Mouse (Mus musculus) ES-Bruce4 (cell line): Measurements from ENCODE around the gene Nrip3. TPM values are rescaled to one million over a fixed set of nuclear protein-coding genes. Genes with fewer than 3 reads are reported as not detected.

Source experiments
- H3K27ac ChIP-seq: 2 replicates; pipeline ENCODE4 v1.5.1; 2012; ENCODE audit warnings: low read length, inconsistent platforms; ENCODE audit not compliant: insufficient read depth
- H3K27me3 ChIP-seq: 2 replicates; pipeline ENCODE4 v1.6.1; 2012; ENCODE audit warnings: mild to moderate bottlenecking, low read length, inconsistent platforms; ENCODE audit not compliant: control insufficient read depth, poor library complexity, insufficient read depth, severe bottlenecking
- H3K36me3 ChIP-seq: 2 replicates; pipeline ENCODE4 v1.6.1; 2012; ENCODE audit warnings: inconsistent platforms, mild to moderate bottlenecking, low read length, moderate library complexity; ENCODE audit not compliant: control insufficient read depth, poor library complexity, insufficient read depth, severe bottlenecking
- H3K4me1 ChIP-seq: one replicate; pipeline ENCODE4 v1.8.1; 2011; ENCODE audit warnings: low read length; ENCODE audit not compliant: control insufficient read depth, insufficient read depth
- H3K4me3 ChIP-seq: 2 replicates; pipeline ENCODE4 v1.5.1; 2011; ENCODE audit warnings: low read depth, mild to moderate bottlenecking, low read length
- H3K9ac ChIP-seq: 2 replicates; pipeline ENCODE4 v1.6.1; 2012; ENCODE audit warnings: low read depth, mild to moderate bottlenecking, inconsistent platforms; ENCODE audit not compliant: poor library complexity, severe bottlenecking
- H3K9me3 ChIP-seq: replicated peaks from 2 replicates; pipeline ENCODE4 v1.6.1; 2012; ENCODE audit warnings: mild to moderate bottlenecking, low read length, inconsistent platforms; ENCODE audit not compliant: control insufficient read depth, poor library complexity, insufficient read depth, severe bottlenecking
- CTCF ChIP-seq: IDR thresholded peaks from one replicate; pipeline ENCODE4 v1.8.1; 2011; ENCODE audit warnings: low read depth, low read length
- EP300 ChIP-seq: IDR thresholded peaks from 2 replicates; pipeline ENCODE4 v1.6.1; 2011; ENCODE audit warnings: low read depth, low read length; ENCODE audit not compliant: insufficient read depth
- POLR2A ChIP-seq: IDR thresholded peaks from one replicate; pipeline ENCODE4 v1.8.1; 2011; ENCODE audit warnings: low read length; ENCODE audit not compliant: insufficient read depth
- polyA plus RNA-seq: library from polyadenylated mRNA; stranded (reverse); fragments of >200 nt; gene quantifications from 2 replicates; pipeline ENCODE4 v1.2.4, GENCODE M21; 2011; ENCODE audit warnings: low read depth; ENCODE audit not compliant: missing spikeins, insufficient read depth, insufficient read length

Nrip3 gene
- 0.85 and 1.6 TPM in 2 replicates for polyA plus RNA-seq

- Histone ChIP-seq H3K9ac (0 out of 2 replicates have a peak within 1 kb of the TSS, but pooled peaks have one; percentile 16), H3K4me1 (no peaks in the 10 kb centered on the region), H3K4me3 (peak within 1 kb of the TSS; percentile 56), H3K27me3 (peaks cover 5% of the 10 kb centered on the region), H3K36me3 (no peaks in the 10 kb centered on the region), H3K9me3 (no peaks in the 10 kb centered on the region), H3K27ac (no peak within 1 kb of the TSS)
- TF ChIP-seq EP300 = no peak
- no peak for TF ChIP-seq POLR2A
- TF ChIP-seq CTCF = no peak
Measured at GRCm38 (mm10) chr7:109781470-109782203, at the start of gene Nrip3. Gene Nrip3, minus strand, starts transcription at chr7:109782025.

- Histone ChIP-seq H3K36me3 (no peaks in the 10 kb centered on the region), H3K27ac (no peak overlapping the region), H3K27me3 (no peaks in the 10 kb centered on the region), H3K9me3 (no peaks in the 10 kb centered on the region), H3K9ac (no peak overlapping the region), H3K4me1 (no peaks in the 10 kb centered on the region), H3K4me3 (no peak overlapping the region)
- TF ChIP-seq EP300 (no peak), POLR2A (no peak), CTCF (no peak)
Measured at GRCm38 (mm10) chr7:109831376-109831775, 49.6 kb upstream of the Nrip3 start.

GRCm38 (mm10) chr7:109826911-109827310, 45.1 kb upstream of the Nrip3 start:
- TF ChIP-seq POLR2A = no peak
- TF ChIP-seq CTCF = no peak
- TF ChIP-seq EP300 = no peak
- Histone ChIP-seq H3K36me3 (no peaks in the 10 kb centered on the region), H3K27ac (no peak overlapping the region), H3K27me3 (no peaks in the 10 kb centered on the region), H3K4me3 (no peak overlapping the region), H3K9me3 (no peaks in the 10 kb centered on the region), H3K4me1 (no peaks in the 10 kb centered on the region), H3K9ac (no peak overlapping the region)

GRCm38 (mm10) chr7:109825293-109825692, 43.5 kb upstream of the Nrip3 start:
- Histone ChIP-seq H3K36me3 (no peaks in the 10 kb centered on the region), H3K4me3 (no peak overlapping the region), H3K27me3 (no peaks in the 10 kb centered on the region), H3K9ac (no peak overlapping the region), H3K9me3 (no peaks in the 10 kb centered on the region), H3K4me1 (no peaks in the 10 kb centered on the region), H3K27ac (no peak overlapping the region)
- TF ChIP-seq EP300 = no peak
- TF ChIP-seq POLR2A = no peak
- no peak for TF ChIP-seq CTCF

- no peaks in the 10 kb centered on the region for H3K36me3 ChIP-seq
- H3K9me3 ChIP-seq = no peaks in the 10 kb centered on the region
- H3K4me3 ChIP-seq = no peak overlapping the region
- TF ChIP-seq CTCF (no peak), POLR2A (no peak), EP300 (no peak)
- no peak overlapping the region for H3K27ac ChIP-seq
- no peaks in the 10 kb centered on the region for H3K4me1 ChIP-seq
- H3K9ac ChIP-seq = no peak overlapping the region
- no peaks in the 10 kb centered on the region for H3K27me3 ChIP-seq
Measured at GRCm38 (mm10) chr7:109818600-109818999, 36.8 kb upstream of the Nrip3 start.

- Histone ChIP-seq H3K27me3 (no peaks in the 10 kb centered on the region), H3K27ac (no peak overlapping the region), H3K4me1 (no peaks in the 10 kb centered on the region), H3K36me3 (no peaks in the 10 kb centered on the region), H3K9me3 (no peaks in the 10 kb centered on the region), H3K4me3 (no peak overlapping the region), H3K9ac (no peak overlapping the region)
- TF ChIP-seq EP300 (no peak), POLR2A (no peak), CTCF (no peak)
Measured at GRCm38 (mm10) chr7:109817954-109818353, 36.1 kb upstream of the Nrip3 start.
